Mouse (Mus musculus): Measurements from ENCODE around the gene Izumo4.

DNA sequence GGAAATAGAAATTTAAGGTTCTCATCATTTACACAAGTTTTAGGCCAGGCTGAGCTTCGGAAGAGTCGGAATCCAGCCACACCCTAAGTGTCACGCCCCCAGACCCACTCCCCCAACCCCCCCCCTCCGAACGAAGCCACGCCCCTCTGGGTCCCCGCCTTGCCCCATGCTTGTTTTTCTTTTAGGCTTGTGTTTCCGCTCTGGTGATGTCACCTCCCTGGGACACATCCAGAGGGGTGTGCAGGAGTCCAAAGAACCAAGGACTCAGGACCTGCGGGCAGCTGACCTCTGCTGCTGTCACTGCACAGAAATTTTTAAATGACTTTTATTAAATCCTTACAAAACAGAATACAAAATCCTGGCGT is 37.0 kb upstream of the Izumo4 start:
- TF ChIP-seq CTCF (IDR thresholded peaks at IDR 0.05) (no peak), EP300 (IDR thresholded peaks at IDR 0.05) (no peak)

All from lung, postnatal 0 days (tissue).